ENCODE assay signal across 23 mouse cellular contexts in genomic region chr5:72897998-72898397, GRCm38 (mm10). TPM values are rescaled to one million over a fixed set of nuclear protein-coding genes. Genes with fewer than 3 reads are reported as not detected.
A peak's percentile ranks its signal among the peaks of the same experiment; 100 is the strongest.
DNase-seq lines count a peak whose midpoint lies in the region; ATAC-seq lines count a peak whose summit lies in the region.
"Had no signal": no experiment of that assay in that cellular context is flagged by ENCODE, and none has a peak within 500 bp of the region (broad histone marks: within the 10 kb centered on the region; RNA-seq: fewer than 3 reads in every experiment).

No protein-coding gene starts in this region.

- ATAC-seq in forebrain, embryonic 11.5 days (replicated peaks; ENCODE audit: low FRiP score): no peak
- ATAC-seq in forebrain, embryonic 13.5 days: no peak
- no peak for ATAC-seq in heart, embryonic 16.5 days (replicated peaks; ENCODE audit: extremely low read depth, insufficient read depth, low FRiP score)
- no peak for ATAC-seq in cerebellum, adult (ENCODE audit: insufficient number of reproducible peaks, low FRiP score, low TSS enrichment)
- ATAC-seq: intestine, postnatal 0 days; liver, postnatal 0 days; lung, postnatal 0 days had no signal

- peak; percentile 25 for DNase-seq in forebrain, embryonic 11.5 days (ENCODE audit: low spot score)
- DNase-seq in heart, postnatal 10 days: no peak
- DNase-seq in ZHBTc4 (ENCODE audit: low read depth, low spot score): peak; percentile 81
- no peak for DNase-seq in urinary bladder, adult 18-20 months (ENCODE audit: low spot score in 2 of 2)
- DNase-seq: adrenal gland, postnatal 14 days; cerebellum, adult 8-10 months; cerebellum, postnatal 36 days; kidney, postnatal 25 days; liver, postnatal 0 days; right cerebral cortex, adult 18-20 months; right cerebral cortex, postnatal 4 days; thymus, postnatal 25 days had no signal

- WGBS in forebrain, embryonic 11.5 days: 54% methylated on average over 6 of the region's 6 CpGs
- 55% methylated on average over 6 of the region's 6 CpGs for WGBS in forebrain, embryonic 13.5 days
- WGBS in heart, embryonic 16.5 days: 54% methylated on average over 6 of the region's 6 CpGs

- no peaks in the 10 kb centered on the region for H3K27me3 ChIP-seq in forebrain, embryonic 11.5 days (ENCODE audit: control insufficient read depth, insufficient read depth, low read length)
- no peaks in the 10 kb centered on the region for H3K27me3 ChIP-seq in forebrain, embryonic 13.5 days
- H3K27me3 ChIP-seq in heart, embryonic 16.5 days (ENCODE audit: control insufficient read depth, insufficient read depth, low read length): no peaks in the 10 kb centered on the region
- H3K27me3 ChIP-seq: stomach, embryonic 15.5 days had no signal

- no peak overlapping the region for H3K9ac ChIP-seq in forebrain, embryonic 11.5 days (ENCODE audit: low read length)
- no peak overlapping the region for H3K9ac ChIP-seq in forebrain, embryonic 13.5 days
- no peak overlapping the region for H3K9ac ChIP-seq in heart, embryonic 16.5 days (ENCODE audit: low read length)
- H3K9ac ChIP-seq: liver, postnatal 0 days; stomach, embryonic 15.5 days had no signal

- no peak overlapping the region for H3K4me2 ChIP-seq in forebrain, embryonic 11.5 days (ENCODE audit: low read depth, low read length, severe bottlenecking)
- no peak overlapping the region for H3K4me2 ChIP-seq in forebrain, embryonic 13.5 days
- no peak overlapping the region for H3K4me2 ChIP-seq in heart, embryonic 16.5 days (ENCODE audit: low read depth, low read length)
- H3K4me2 ChIP-seq: midbrain, embryonic 11.5 days; stomach, embryonic 15.5 days had no signal

- H3K4me3 ChIP-seq in forebrain, embryonic 11.5 days (ENCODE audit: low read depth, low read length): no peak overlapping the region
- no peak overlapping the region for H3K4me3 ChIP-seq in forebrain, embryonic 13.5 days
- H3K4me3 ChIP-seq in heart, embryonic 16.5 days (ENCODE audit: low read length): no peak overlapping the region
- H3K4me3 ChIP-seq: forebrain, embryonic 10.5 days; layer of hippocampus, adult 2 months; limb, embryonic 10.5 days; stomach, embryonic 15.5 days had no signal

- H3K36me3 ChIP-seq in forebrain, embryonic 11.5 days (ENCODE audit: control insufficient read depth, insufficient read depth, low read length): no peaks in the 10 kb centered on the region
- no peaks in the 10 kb centered on the region for H3K36me3 ChIP-seq in forebrain, embryonic 13.5 days (ENCODE audit: poor library complexity, severe bottlenecking)
- H3K36me3 ChIP-seq in heart, embryonic 16.5 days (ENCODE audit: control insufficient read depth, insufficient read depth): no peaks in the 10 kb centered on the region
- H3K36me3 ChIP-seq: forebrain, embryonic 10.5 days; limb, embryonic 10.5 days; stomach, embryonic 15.5 days had no signal

- no peak overlapping the region for H3K27ac ChIP-seq in forebrain, embryonic 11.5 days (ENCODE audit: low read depth, low read length)
- H3K27ac ChIP-seq in forebrain, embryonic 13.5 days: no peak overlapping the region
- peak overlapping the region; percentile 47; the same call in 1 of the 2 replicates for H3K27ac ChIP-seq in heart, embryonic 16.5 days (ENCODE audit: low read length)
- H3K27ac ChIP-seq: forebrain, embryonic 10.5 days; layer of hippocampus, adult 2 months; limb, embryonic 10.5 days; macrophage; stomach, embryonic 15.5 days had no signal

- H3K4me1 ChIP-seq in forebrain, embryonic 11.5 days (replicated peaks; ENCODE audit: control insufficient read depth, insufficient read depth, low read length): 0 out of 2 replicates have a peak, but pooled peaks cover 3% of the 10 kb centered on the region
- H3K4me1 ChIP-seq in forebrain, embryonic 13.5 days: peaks cover 7% of the 10 kb centered on the region; the same call in 1 of the 2 replicates
- H3K4me1 ChIP-seq in heart, embryonic 16.5 days (ENCODE audit: control insufficient read depth, insufficient read depth, low read length): peaks cover 34% of the 10 kb centered on the region
- H3K4me1 ChIP-seq: limb, embryonic 10.5 days; stomach, embryonic 15.5 days had no signal

- H3K9me3 ChIP-seq in forebrain, embryonic 11.5 days (ENCODE audit: control insufficient read depth, low read length): no peaks in the 10 kb centered on the region
- H3K9me3 ChIP-seq in forebrain, embryonic 13.5 days (replicated peaks): no peaks in the 10 kb centered on the region
- 0 out of 2 replicates have a peak, but pooled peaks cover 3% of the 10 kb centered on the region for H3K9me3 ChIP-seq in heart, embryonic 16.5 days (replicated peaks; ENCODE audit: control insufficient read depth, low read length)
- H3K9me3 ChIP-seq: forebrain, embryonic 10.5 days; limb, embryonic 10.5 days; stomach, embryonic 15.5 days had no signal

- intact Hi-C loops in heart, postnatal 10 days (cut with DNase I): loop anchor here (2.0 kb wide), 1 partner anchor 17 kb away; the partner anchor contains the start of gene Slain2

RNA-seq across cellular contexts. Expression of gene Slain2, which starts 16.1 kb away (rescaled TPM):
- 22.8 and 24.9 TPM in 2 replicates for polyA plus RNA-seq in forebrain, embryonic 11.5 days (2014; fragmentation: Nextera tagmentation; extraction: Ambion mirVana)
- 14.4 and 14.7 TPM in 2 replicates for polyA plus RNA-seq in forebrain, embryonic 13.5 days (2015; fragmentation: Nextera tagmentation; extraction: Ambion mirVana)
- 22.6 and 24.0 TPM in 2 replicates for polyA plus RNA-seq in heart, embryonic 16.5 days (2015; fragmentation: Nextera tagmentation; extraction: Ambion mirVana)
- 100 to 1,000 TPM; 128 to 131 TPM for total RNA-seq in heart, postnatal 10 days (2021)

RNA-seq across cellular contexts. Expression of gene Tec, which starts 29.7 kb away (rescaled TPM):
- polyA plus RNA-seq in forebrain, embryonic 11.5 days (2014; fragmentation: Nextera tagmentation; extraction: Ambion mirVana): 2.9 and 3.0 TPM in 2 replicates
- polyA plus RNA-seq in forebrain, embryonic 13.5 days (2015; fragmentation: Nextera tagmentation; extraction: Ambion mirVana): 3.1 TPM in 2 replicates
- polyA plus RNA-seq in heart, embryonic 16.5 days (2015; fragmentation: Nextera tagmentation; extraction: Ambion mirVana): 17.9 and 23.0 TPM in 2 replicates
- total RNA-seq in heart, postnatal 10 days (2021): 10 to 100 TPM in 1 of 2 experiments, 1 to 10 TPM in 1; 8.0 to 10.8 TPM

Comparison
In these comparisons a context has a peak if more than half of its experiments do, and no peak if none do; other contexts are left out.
1. DNase-seq: peak in forebrain, embryonic 11.5 days (single experiment) and ZHBTc4 (single experiment); none in heart, postnatal 10 days (0 of 2) and urinary bladder, adult 18-20 months (0 of 2).